Mouse (Mus musculus) hindbrain, embryonic 10.5 days (tissue): ENCODE measurements around the gene AY358078. TPM values are rescaled to one million over a fixed set of nuclear protein-coding genes. Genes with fewer than 3 reads are reported as not detected.
"Not testable (repeated sequence)": the region's sequence is repeated elsewhere in the genome, so short reads cannot be mapped to it uniquely, and the experiment has no call there.

ENCODE experiments used
- DNase-seq: peaks from one replicate; pipeline ENCODE4 v3.0.0-alpha.2; 2017; ENCODE audit warnings: low spot score
- H3K27ac ChIP-seq: fragments of 300-500 bp; sonication (generic); 2 replicates; pipeline ENCODE4 v1.5.1; 2016; ENCODE audit warnings: mild to moderate bottlenecking, moderate library complexity
- H3K27me3 ChIP-seq: fragments of 300-500 bp; sonication (generic); 2 replicates; pipeline ENCODE4 v1.6.1; 2016; ENCODE audit warnings: mild to moderate bottlenecking; ENCODE audit not compliant: poor library complexity, insufficient read depth, severe bottlenecking
- H3K36me3 ChIP-seq: fragments of 300-500 bp; sonication (generic); 2 replicates; pipeline ENCODE4 v1.6.1; 2016; ENCODE audit warnings: mild to moderate bottlenecking, moderate library complexity
- H3K4me1 ChIP-seq: fragments of 300-500 bp; sonication (generic); replicated peaks from 2 replicates; pipeline ENCODE4 v1.6.1; 2016; ENCODE audit warnings: mild to moderate bottlenecking
- H3K4me3 ChIP-seq: fragments of 300-500 bp; sonication (generic); 2 replicates; pipeline ENCODE4 v1.5.1; 2016; ENCODE audit warnings: mild to moderate bottlenecking, moderate library complexity
- H3K9me3 ChIP-seq: fragments of 300-500 bp; sonication (generic); 2 replicates; pipeline ENCODE4 v1.6.1; 2016; ENCODE audit warnings: mild to moderate bottlenecking, moderate library complexity
- WGBS: fragments of 180-500 bp; shearing (Covaris S2); methylation state at CpG from one replicate; pipeline ENCODE4 v1.1.7; 2016; 5-methylcytosine and 5-hydroxymethylcytosine counted together
- polyA plus RNA-seq: library from polyadenylated mRNA; unstranded; fragments of >200 nt; fragmentation: Nextera tagmentation; extraction: Ambion mirVana; gene quantifications from 2 replicates; pipeline ENCODE4 v1.2.1, GENCODE M21; 2016

The AY358078 gene
- polyA plus RNA-seq, 1 experiment from 2014 or later, result not detected

- Histone ChIP-seq H3K27me3 (no peaks in the 10 kb centered on the region), H3K4me3 (no peak overlapping the region), H3K4me1 (no peaks in the 10 kb centered on the region), H3K9me3 (no peaks in the 10 kb centered on the region), H3K36me3 (no peaks in the 10 kb centered on the region), H3K27ac (no peak overlapping the region)
- DNase-seq, result no peak
- WGBS, result 86% methylated on average over 1 of the region's 1 CpGs
Measured at GRCm38 (mm10) chr14:51842250-51842649, 42.4 kb downstream of the AY358078 start.

GRCm38 (mm10) chr14:51842781-51843180 lies 42.9 kb downstream of the AY358078 start:
- Histone ChIP-seq H3K4me1 (no peaks in the 10 kb centered on the region), H3K4me3 (no peak overlapping the region), H3K9me3 (no peaks in the 10 kb centered on the region), H3K36me3 (no peaks in the 10 kb centered on the region), H3K27ac (no peak overlapping the region), H3K27me3 (no peaks in the 10 kb centered on the region)
- WGBS, result 93% methylated on average over 2 of the region's 2 CpGs
- no peak for DNase-seq

GRCm38 (mm10) chr14:51843882-51844281 lies 44.0 kb downstream of the AY358078 start:
- H3K36me3 ChIP-seq, result no peaks in the 10 kb centered on the region
- H3K27ac ChIP-seq, result no peak overlapping the region
- H3K4me3 ChIP-seq, result no peak overlapping the region
- H3K4me1 ChIP-seq, result no peaks in the 10 kb centered on the region
- no peak for DNase-seq
- H3K9me3 ChIP-seq, result no peaks in the 10 kb centered on the region
- no peaks in the 10 kb centered on the region for H3K27me3 ChIP-seq

GRCm38 (mm10) chr14:51846566-51846965 lies 46.7 kb downstream of the AY358078 start:
- H3K4me3 ChIP-seq, result no peak overlapping the region
- no peak for DNase-seq
- no peaks in the 10 kb centered on the region for H3K36me3 ChIP-seq
- H3K9me3 ChIP-seq, result no peaks in the 10 kb centered on the region
- no peak overlapping the region for H3K27ac ChIP-seq
- H3K27me3 ChIP-seq, result no peaks in the 10 kb centered on the region
- 68% methylated on average over 3 of the region's 3 CpGs for WGBS
- H3K4me1 ChIP-seq, result no peaks in the 10 kb centered on the region

- not testable (repeated sequence) for H3K4me1 ChIP-seq, H3K36me3 ChIP-seq, H3K27me3 ChIP-seq, H3K9me3 ChIP-seq, H3K27ac ChIP-seq, H3K4me3 ChIP-seq
- 44% methylated on average over 3 of the region's 3 CpGs for WGBS
- peak; percentile 35 for DNase-seq
Measured at GRCm38 (mm10) chr14:51851006-51851405, 51.2 kb downstream of the AY358078 start.

GRCm38 (mm10) chr14:51853399-51853798 lies 53.6 kb downstream of the AY358078 start, which contains the start of gene Ear6:
Ear6 (plus strand) TSS chr14:51853699.
- DNase-seq, result no peak
- H3K36me3 ChIP-seq, result no peaks in the 10 kb centered on the region
- H3K4me1 ChIP-seq, result no peaks in the 10 kb centered on the region
- H3K27me3 ChIP-seq, result no peaks in the 10 kb centered on the region
- H3K9me3 ChIP-seq, result no peaks in the 10 kb centered on the region
- no peak within 1 kb of the TSS for H3K27ac ChIP-seq
- H3K4me3 ChIP-seq, result no peak within 1 kb of the TSS

GRCm38 (mm10) chr14:51855280-51855679 lies 55.4 kb downstream of the AY358078 start:
- not testable (repeated sequence) for H3K9me3 ChIP-seq, H3K27ac ChIP-seq, H3K27me3 ChIP-seq, H3K4me3 ChIP-seq, H3K36me3 ChIP-seq, DNase-seq, H3K4me1 ChIP-seq
- whole genome bisulfite sequencing, result 90% methylated on average over 7 of the region's 7 CpGs

- 0% methylated on average over 1 of the region's 1 CpGs for WGBS
- H3K27ac ChIP-seq, H3K27me3 ChIP-seq, H3K4me3 ChIP-seq, H3K36me3 ChIP-seq, H3K9me3 ChIP-seq, H3K4me1 ChIP-seq: not testable (repeated sequence)
- peak; percentile 26 for DNase-seq
Measured at GRCm38 (mm10) chr14:51863603-51864002, 63.8 kb downstream of the AY358078 start.

- H3K9me3 ChIP-seq, result no peaks in the 10 kb centered on the region
- H3K4me1 ChIP-seq, result no peaks in the 10 kb centered on the region
- no peak for DNase-seq
- no peaks in the 10 kb centered on the region for H3K27me3 ChIP-seq
- WGBS, result 88% methylated on average over 2 of the region's 2 CpGs
- H3K4me3 ChIP-seq, result no peak overlapping the region
- H3K36me3 ChIP-seq, result no peaks in the 10 kb centered on the region
- H3K27ac ChIP-seq, result no peak overlapping the region
Measured at GRCm38 (mm10) chr14:51870756-51871155, 70.9 kb downstream of the AY358078 start.

GRCm38 (mm10) chr14:51871741-51872140 lies 71.9 kb downstream of the AY358078 start:
- DNase-seq, result no peak
- WGBS, result 75% methylated on average over 9 of the region's 9 CpGs
- H3K36me3 ChIP-seq, result no peaks in the 10 kb centered on the region
- no peaks in the 10 kb centered on the region for H3K27me3 ChIP-seq
- H3K9me3 ChIP-seq, result no peaks in the 10 kb centered on the region
- H3K4me3 ChIP-seq, result no peak overlapping the region
- H3K4me1 ChIP-seq, result no peaks in the 10 kb centered on the region
- no peak overlapping the region for H3K27ac ChIP-seq

Other genes with a start within 250 kb of the AY358078 start
- not detected in 2 replicates for gene Gm5622, start 247.3 kb upstream of the AY358078 start, polyA plus RNA-seq
- gene Gm17175, start 226.0 kb upstream of the AY358078 start, polyA plus RNA-seq, result not detected in 2 replicates
- not detected in 2 replicates for gene Gm17174, start 207.9 kb upstream of the AY358078 start, polyA plus RNA-seq
- not detected in 2 replicates for gene Gm17078, start 188.7 kb upstream of the AY358078 start, polyA plus RNA-seq
- gene Gm4181, start 164.4 kb upstream of the AY358078 start, polyA plus RNA-seq, result not detected in 2 replicates
- not detected in 2 replicates for gene Gm17079, start 104.6 kb upstream of the AY358078 start, polyA plus RNA-seq
- gene Gm5800, start 82.9 kb upstream of the AY358078 start, polyA plus RNA-seq, result not detected in 2 replicates
- gene Ang4, start 26.5 kb upstream of the AY358078 start, polyA plus RNA-seq, result not detected in 2 replicates
- not detected in 2 replicates for gene Ear6, start 53.7 kb downstream of the AY358078 start, polyA plus RNA-seq
- gene Mettl17, start 84.8 kb downstream of the AY358078 start, polyA plus RNA-seq, result 42.6 and 48.1 TPM in 2 replicates
- 0.46 and 0.99 TPM in 2 replicates for gene Slc39a2, start 92.8 kb downstream of the AY358078 start, polyA plus RNA-seq
- gene Ndrg2, start 114.1 kb downstream of the AY358078 start, polyA plus RNA-seq, result 10.0 and 16.1 TPM in 2 replicates
- not detected in 2 replicates for gene Tppp2, start 118.4 kb downstream of the AY358078 start, polyA plus RNA-seq
- gene Rnase13, start 122.7 kb downstream of the AY358078 start, polyA plus RNA-seq, result not detected in 2 replicates
- 100 and 106 TPM in 2 replicates for gene Arhgef40, start 184.7 kb downstream of the AY358078 start, polyA plus RNA-seq
- 0.80 and 1.0 TPM in 2 replicates for gene Tmem253, start 215.6 kb downstream of the AY358078 start, polyA plus RNA-seq
- 74.3 and 83.6 TPM in 2 replicates for gene Zfp219, start 220.7 kb downstream of the AY358078 start, polyA plus RNA-seq
- not detected in 2 replicates for gene Olfr221, start 242.4 kb downstream of the AY358078 start, polyA plus RNA-seq